Mouse (Mus musculus) spleen, adult 2 months (tissue): ENCODE results near the gene Ttc41.

Experiments
- CTCF ChIP-seq: fragments of 200-500 bp; IDR thresholded peaks from 2 replicates; pipeline ENCODE4 v1.5.1; 2011; ENCODE audit warnings: mild to moderate bottlenecking, inconsistent platforms; ENCODE audit not compliant: insufficient read depth, insufficient read length, insufficient replicate concordance; ENCODE audit errors: extremely low read depth
- POLR2A ChIP-seq: fragments of 200-500 bp; IDR thresholded peaks from 2 replicates; pipeline ENCODE4 v1.6.1; 2011; ENCODE audit warnings: low read depth, low read length, inconsistent platforms

DNA sequence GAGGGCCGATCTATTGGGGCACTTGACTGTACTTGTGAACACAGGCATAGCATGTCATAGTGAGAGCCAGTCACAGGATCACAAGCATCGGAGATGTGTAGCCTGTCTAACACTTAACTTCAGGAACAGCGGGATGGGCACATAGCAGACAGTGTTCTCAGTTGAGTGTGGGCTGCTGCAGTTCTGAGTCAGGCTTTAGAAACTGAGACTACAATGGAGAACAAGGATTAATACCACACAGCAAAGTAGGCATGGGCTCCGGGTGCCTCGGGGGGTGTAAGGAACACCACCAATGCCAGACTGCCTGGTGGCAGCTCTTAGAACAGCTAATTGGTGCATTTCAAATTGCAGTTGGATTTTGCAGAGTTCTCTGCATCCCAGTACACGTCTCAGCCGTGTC, 115.4 kb downstream of the Ttc41 start:
- TF ChIP-seq CTCF (no peak), POLR2A (no peak)
